Mouse (Mus musculus): ENCODE results near the gene D430041D05Rik. TPM values are rescaled to one million over a fixed set of nuclear protein-coding genes. Genes with fewer than 3 reads are reported as not detected.

D430041D05Rik gene
- total RNA-seq, 2 experiments from 2014 or later: 120 to 121 TPM

DNA sequence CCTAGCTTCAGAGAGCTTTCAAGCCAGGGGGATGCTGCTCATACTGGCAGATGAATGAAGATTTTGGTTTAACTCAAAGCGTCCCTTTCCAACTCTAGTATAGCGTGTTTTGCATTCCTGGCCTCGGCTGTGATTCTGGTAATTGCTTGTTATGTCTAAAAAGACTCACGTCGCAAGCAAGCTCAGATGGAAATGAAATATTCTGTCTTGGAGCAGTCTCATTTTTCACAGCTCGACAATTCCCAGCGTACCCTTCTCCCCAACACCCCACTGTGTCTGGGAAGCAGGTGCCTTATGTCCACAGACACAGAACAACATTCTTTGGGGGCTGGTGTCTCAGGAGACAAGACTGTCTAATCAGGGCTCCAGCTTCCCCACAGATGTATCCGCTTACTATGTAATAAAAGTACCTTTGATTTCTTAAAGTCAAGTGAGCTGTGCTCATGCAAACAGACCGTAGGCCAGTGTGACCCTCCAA is 192.2 kb downstream of the D430041D05Rik start:
- intact Hi-C loops (cut with DNase I): no loop called here
- no peak for DNase-seq (ENCODE audit: low spot score in 2 of 2)

DNA sequence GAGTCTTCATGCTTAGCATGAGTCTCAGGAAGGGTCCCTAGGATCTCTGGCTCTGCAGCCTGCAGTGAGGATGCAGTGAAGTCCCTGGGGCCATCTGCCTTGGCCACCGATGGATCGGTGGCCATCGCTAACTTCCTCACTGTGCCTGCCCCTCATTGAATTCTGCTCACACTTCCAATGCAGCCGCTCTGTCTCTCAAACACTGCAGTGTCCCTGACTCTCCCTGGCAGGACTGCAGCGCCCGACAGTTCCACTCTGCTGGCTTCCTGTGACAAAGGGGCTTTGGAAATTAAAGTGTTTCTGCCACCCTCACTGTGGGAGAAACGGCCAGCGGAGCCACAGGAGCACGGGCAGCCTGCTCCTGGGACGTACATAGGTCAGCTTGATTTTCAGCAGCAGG is 192.7 kb downstream of the D430041D05Rik start:
- intact Hi-C loops (cut with DNase I): no loop called here
- DNase-seq (ENCODE audit: low spot score in 2 of 2): no peak

DNA sequence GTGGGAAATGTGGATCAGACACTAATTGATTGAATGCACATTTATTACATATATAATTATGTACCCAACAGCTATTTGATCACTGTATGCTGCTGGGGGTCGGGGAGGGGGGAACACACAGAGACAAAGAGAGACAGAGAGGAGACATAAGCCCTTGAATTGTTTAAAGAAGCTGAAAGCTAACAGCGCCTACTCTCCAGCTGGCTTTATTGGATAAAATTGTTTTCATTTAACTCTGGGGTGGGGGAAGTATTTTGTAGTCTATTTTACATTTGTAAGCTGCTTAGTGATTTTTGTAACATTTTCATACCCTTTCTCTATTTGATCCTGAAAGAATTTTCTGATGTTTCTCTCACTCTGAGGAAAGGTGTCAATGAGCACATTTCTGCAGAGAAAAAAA is 201.4 kb downstream of the D430041D05Rik start:
- no peak for DNase-seq (ENCODE audit: low spot score in 2 of 2)
- intact Hi-C loops (cut with DNase I): no loop called here

DNA sequence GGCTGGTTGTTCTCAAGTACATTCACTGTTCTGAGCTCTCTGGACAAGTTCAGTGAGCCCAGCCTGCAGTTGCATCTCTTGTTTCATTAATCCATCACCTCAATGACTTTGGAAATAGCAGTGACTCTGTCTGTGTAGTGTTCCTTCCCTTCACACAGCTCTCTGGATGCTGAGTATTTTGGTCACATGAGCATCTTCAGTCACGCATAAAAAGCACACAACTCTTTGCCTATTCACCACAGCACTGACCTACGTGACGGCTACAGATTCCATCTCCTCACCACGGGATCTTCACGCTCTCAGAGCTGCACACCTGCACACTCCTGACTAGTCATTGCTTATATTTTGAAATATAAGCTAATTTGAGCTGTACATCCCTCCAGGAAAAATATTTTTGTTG is 202.4 kb downstream of the D430041D05Rik start:
- intact Hi-C loops (cut with DNase I): no loop called here
- DNase-seq (ENCODE audit: low spot score in 2 of 2): no peak

DNA sequence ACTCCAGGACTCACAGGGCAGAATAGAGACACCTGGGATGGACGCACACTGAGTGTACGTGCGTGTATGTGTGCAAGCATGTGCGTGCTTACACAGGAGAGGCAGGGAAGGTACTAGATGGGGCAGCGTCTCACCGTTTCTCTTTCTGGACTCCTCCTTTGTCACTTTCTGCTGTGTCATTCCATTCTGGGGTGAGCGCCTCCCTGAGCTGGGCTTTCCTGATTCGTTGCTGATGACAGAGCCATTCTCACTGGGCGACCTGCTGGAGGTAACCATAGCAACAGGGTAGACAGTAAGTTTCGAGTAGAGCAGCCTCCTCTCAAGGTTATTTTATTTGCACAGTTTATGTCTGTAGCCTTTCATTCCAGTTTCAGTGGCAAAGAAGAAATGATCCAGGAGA is 202.9 kb downstream of the D430041D05Rik start:
- peak; percentile 63 to 66 for DNase-seq (ENCODE audit: low spot score in 2 of 2)
- intact Hi-C loops (cut with DNase I): no loop called here

DNA sequence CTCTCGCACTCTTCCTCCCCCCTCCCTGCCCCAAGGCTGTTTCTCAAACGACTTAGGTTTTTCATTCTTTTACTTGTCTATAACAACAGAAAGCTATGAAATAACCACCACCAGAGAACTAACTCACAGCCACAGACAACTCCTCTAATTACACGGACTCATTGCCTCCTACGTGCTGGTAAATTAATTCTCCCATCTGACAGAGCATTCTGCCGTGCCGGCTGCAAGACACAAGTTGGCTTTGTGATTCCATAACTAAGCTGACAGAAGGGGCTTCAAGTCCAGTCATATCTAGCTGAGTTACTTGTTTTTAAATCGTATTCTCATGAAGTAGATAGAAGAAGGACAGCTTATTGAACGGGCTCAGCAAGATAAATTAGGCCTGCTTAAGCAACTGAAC is 205.2 kb downstream of the D430041D05Rik start:
- intact Hi-C loops (cut with DNase I): no loop called here
- peak in 1 of 2 experiments; percentile 41 for DNase-seq (ENCODE audit: low spot score in 2 of 2)

DNA sequence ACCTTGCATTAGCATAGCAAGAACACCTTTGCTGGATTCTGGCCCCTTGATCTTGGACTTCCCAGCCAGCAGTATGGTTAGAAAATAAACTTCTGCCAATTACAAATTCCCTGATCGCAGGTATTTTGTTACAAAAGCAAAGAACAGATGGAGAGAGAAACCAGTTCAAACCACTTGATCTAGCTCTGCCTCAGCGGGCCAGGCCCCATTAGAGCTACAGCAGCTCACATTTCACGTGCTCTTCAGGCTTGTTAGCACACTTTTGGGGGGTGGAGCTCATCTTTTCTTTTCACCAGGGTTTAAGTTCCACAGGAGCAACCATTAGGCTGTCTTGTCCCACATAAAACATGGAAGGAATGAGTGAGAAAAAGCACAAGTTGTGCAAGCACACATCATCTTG is 210.6 kb downstream of the D430041D05Rik start:
- intact Hi-C loops (cut with DNase I): no loop called here
- no peak for DNase-seq (ENCODE audit: low spot score in 2 of 2)

DNA sequence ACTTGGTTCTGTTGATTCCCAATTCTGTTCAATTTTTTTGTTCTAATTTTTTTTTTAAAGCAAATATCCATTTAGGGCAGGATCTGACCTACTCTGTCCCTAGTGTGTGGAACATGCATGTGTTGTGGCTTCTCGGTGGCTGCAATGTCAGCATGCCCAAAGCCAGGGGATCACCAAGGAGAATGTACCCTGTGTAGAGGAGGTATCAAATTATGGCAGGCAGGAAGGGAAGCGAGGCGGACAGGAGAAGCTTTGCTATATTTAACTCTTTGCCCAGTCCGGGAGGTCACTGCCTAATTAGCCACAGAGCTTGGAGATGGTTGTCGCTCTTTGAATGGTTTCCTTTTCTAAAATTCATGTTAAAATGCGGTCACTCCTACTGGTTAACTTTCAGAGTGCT is 212.6 kb downstream of the D430041D05Rik start:
- intact Hi-C loops (cut with DNase I): no loop called here
- no peak for DNase-seq (ENCODE audit: low spot score in 2 of 2)

DNA sequence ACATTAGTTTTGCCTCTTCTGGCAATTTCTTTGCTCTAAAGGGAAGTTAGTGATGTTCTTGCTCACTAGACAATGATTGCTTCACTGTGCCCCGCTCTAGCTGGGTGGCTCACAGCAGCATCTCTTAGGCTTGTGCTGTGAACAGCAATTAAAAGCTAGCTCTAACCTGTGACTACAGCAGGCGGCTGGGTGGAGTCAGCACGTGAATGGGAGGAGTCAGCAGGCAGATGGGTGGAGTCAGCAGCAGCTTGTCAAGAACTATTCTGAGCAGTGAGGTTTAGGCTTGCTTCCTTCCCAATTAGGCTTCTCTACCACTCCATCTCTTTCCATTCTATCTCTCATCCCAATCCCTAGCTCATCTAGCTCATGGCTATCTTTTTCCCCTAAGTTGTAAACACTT is 213.5 kb downstream of the D430041D05Rik start:
- no peak for DNase-seq (ENCODE audit: low spot score in 2 of 2)
- intact Hi-C loops (cut with DNase I): no loop called here

DNA sequence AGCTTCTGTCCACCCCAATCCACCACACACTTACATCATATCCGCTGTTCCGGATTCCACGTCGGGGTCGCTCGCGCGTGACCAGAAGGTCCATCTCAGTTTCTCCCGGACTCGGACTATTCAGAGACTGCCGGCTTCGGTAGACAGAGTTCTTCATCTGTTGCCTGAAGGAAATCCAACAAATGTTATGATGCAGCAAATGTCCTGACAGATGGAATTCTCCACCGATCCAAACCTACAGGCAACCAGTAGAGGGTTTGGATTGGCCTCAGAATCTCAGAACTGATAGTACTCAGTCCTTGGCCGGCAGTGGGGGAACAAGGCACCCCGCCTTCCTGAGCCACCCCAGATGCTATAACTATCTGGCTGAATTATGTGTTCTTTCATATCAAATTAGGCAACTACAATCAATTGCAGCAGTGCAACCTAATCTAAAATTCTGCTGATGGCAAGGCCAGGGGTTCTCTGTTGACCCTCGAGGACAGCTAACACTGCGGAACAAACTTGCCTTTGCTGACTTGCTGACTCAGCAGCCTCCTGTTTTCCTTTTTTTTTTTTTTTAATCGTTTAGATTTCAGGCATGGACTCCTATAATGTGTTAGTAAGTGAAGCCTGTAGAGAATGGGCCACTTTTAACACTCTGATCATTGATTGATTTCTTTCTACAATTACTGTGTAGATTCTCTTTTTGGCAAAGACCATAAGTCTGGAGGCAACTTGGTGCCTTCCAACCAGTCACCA is 218.2 kb downstream of the D430041D05Rik start:
- no peak for DNase-seq (ENCODE audit: low spot score in 2 of 2)
- intact Hi-C loops (cut with DNase I): no loop called here

DNA sequence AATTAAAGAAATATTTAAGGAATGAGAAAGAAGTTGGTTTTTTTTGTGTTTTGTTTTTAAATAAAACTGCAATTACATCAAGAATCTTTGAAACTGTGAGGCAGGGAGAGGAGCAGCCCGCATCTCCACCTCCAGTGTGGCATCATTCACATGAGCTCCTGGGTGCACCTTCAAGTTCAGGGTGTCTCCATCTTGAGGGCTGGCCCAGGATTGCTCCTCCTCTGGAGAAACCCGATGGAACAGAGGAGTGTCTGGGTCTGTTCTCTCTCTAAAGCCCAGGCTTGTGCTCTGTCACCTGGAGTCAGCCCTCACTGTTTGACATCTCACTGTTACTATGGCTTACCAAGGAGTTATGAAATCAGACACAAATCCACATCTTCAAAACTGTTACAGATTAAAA is 219.1 kb downstream of the D430041D05Rik start:
- intact Hi-C loops (cut with DNase I): no loop called here
- DNase-seq (ENCODE audit: low spot score in 2 of 2): no peak

DNA sequence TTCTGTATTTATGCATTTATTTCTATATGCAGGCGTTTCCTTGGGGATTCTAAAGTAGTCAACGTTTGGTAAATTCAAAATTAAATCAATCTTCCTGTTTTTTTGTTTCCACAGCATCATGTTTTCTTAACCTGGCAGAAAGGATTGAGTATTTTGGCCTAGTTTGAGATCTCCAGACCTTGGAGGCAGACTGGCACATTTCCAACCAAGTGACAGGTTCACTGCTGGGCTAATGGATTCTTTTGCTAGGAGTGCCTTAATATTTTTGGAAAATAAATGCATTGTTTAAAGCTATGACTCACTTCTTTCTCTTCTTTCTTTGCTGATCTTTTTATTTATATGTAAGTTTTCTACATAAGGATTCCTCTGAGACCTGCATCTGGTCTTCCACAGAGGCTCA is 222.0 kb downstream of the D430041D05Rik start:
- intact Hi-C loops (cut with DNase I): no loop called here

DNA sequence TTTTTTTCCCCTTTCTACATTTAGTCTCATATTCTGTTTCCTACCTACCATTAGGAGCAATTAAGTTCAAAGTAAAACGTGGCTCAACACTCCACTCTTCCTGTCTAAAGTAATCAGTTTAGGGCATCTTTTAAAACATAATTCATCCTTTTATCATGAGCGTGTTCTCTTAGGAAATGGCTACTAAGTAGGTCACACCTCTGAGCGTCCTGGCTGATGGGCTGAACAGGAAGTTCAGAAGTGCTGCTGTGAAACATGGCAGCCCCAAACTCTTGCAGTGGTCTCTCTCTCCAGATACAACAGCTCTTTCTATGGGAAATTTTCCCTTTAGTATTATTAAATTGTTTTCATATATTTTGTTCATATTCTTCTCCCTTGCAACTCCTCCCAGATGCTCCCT is 223.7 kb downstream of the D430041D05Rik start:
- no peak for DNase-seq (ENCODE audit: low spot score in 2 of 2)
- intact Hi-C loops (cut with DNase I): no loop called here

More for the DNA sequence above, 222.0 kb downstream of the D430041D05Rik start:
- no peak for DNase-seq (ENCODE audit: low spot score in 2 of 2)

DNA sequence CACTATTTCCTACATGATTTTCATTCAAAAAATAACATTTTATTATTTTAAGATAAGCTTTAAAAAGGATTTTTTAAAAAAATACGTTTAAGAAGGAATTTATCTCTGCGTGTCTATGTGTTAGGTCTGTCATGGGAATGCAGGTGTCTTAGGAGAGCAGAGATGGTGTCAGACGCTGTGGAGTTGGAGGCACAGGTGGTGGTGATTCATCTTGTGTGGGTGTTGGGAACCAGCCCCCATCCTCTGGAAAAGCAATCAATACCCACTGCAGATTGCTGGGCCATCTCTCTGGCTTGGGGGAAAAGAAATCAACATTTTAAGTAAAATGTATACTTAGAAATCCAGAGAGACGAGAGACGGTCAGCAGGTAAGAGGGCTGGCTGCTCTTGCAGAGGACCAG is 225.2 kb downstream of the D430041D05Rik start:
- intact Hi-C loops (cut with DNase I): no loop called here
- no peak for DNase-seq (ENCODE audit: low spot score in 2 of 2)

DNA sequence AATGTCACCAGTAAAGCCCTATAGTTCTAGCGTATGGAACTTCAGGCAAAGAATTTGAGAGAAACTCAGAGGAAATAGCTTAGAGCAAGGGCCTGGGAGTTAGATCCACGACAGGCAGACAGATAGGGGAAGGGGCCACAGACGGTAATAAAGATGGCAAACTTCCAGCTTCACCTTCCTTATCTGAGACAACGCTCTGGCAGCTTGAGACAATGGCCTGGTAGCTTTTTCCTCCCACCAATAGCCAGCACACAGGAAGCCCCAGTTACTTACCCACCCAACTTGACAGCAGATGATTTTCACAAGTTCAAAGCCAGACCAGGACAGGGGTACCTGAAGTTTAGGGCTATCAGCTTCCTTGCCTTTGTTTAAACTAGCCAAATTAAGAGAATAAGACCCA is 226.5 kb downstream of the D430041D05Rik start:
- intact Hi-C loops (cut with DNase I): no loop called here

DNA sequence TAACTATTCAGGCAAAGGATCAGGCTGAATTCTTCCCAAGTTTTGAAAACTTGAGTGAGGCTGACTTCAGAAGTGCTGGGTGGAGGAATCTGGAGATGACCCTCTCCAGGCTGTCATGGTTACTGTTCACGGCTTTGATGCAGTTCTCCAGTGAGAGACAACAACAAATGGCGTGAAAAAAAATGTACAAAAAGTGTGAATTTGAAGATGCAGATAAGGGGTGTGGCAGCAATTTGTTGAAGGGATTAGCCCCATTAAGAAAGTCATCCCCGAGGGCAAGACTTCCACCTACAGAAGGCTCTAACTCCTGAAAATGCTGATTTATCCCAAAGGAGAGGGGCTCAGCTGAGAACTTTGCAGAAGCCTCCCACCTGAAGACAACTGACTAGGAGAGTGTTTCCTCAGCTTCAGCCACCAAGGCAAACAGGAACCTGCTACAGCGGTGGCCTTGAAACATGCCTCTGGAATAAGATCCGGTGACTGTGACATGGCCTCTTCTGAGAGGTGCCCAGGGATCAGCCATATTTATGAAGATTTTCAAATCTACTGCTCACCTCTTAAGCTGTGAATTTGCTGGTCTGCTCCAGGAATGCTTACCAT is 227.5 kb downstream of the D430041D05Rik start:
- intact Hi-C loops (cut with DNase I): no loop called here
- no peak for DNase-seq (ENCODE audit: low spot score in 2 of 2)

More for the DNA sequence above, 226.5 kb downstream of the D430041D05Rik start:
- no peak for DNase-seq (ENCODE audit: low spot score in 2 of 2)

DNA sequence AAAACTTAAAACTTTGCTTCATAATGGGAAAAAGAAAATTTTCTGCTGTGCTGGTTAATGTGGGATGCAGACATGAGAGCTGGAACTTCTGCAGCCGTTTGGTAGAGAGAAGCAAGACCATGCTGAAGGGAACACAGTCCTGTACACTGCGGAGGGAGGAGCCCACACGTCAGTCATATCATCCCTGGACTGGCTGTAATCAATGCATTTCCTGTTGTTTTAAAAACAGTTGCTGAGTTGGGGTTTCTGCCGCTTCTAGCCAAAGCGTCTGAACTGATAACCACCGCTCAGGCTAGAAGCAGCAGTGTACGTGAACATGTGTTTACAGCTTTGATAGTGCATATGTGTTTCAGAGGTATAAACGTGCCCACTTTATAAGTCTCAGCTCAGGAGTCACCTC is 231.2 kb downstream of the D430041D05Rik start:
- intact Hi-C loops (cut with DNase I): no loop called here
- DNase-seq (ENCODE audit: low spot score in 2 of 2): no peak

DNA sequence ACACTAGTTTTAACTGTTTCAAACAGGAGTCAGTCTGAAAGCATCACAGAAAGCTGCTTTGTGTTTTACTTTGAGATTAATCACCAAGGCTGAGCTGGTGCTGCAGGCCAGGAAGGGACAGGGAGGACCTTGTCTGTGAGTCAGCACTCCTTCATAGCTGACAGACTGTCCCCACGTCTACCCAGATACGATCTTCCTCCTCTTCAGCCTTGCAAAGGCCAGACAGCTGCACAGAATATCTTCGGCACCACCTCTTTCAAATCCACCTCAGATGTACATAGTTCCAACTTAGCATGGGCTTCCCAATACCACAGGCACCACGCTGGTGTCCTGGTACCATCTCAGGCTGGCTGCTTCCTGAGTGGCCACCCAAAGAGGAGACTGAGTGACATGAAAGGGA is 232.6 kb downstream of the D430041D05Rik start:
- intact Hi-C loops (cut with DNase I): no loop called here
- no peak for DNase-seq (ENCODE audit: low spot score in 2 of 2)

DNA sequence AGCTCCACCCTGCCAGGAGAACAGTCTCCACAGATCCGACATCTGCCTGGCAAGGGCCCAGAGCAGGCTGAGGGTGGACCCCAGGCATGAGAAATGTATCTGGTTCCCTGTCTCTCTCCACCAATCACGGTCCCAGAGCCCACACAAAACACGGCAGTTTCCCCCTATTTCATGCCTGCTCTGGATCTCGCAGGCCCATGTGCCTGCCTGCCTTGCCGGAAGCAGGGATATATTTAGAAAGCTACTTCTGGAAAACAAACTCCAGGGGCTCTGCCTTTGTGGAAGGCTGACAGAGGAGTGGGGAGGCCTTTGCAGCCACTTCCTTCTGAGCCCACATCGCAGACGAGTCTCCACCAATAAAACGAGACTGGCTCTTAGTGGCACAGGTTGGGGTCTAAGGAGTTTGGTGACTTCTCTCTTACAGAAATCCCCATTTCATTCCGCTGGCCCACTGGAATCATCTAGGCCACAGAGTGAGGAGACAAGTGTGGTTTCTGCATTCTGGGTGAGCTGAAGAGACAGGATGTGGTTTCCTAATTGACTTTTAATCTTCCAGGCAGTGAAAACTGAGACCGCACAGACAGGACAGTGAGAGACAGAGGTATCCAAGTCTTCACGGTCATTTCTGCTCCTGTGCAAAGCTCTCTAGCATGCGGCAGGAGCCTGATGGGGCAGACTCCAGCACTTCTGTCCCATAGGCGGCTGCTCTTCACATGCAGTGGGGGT is 233.7 kb downstream of the D430041D05Rik start:
- intact Hi-C loops (cut with DNase I): no loop called here
- DNase-seq (ENCODE audit: low spot score in 2 of 2): peak; percentile 72 to 73

DNA sequence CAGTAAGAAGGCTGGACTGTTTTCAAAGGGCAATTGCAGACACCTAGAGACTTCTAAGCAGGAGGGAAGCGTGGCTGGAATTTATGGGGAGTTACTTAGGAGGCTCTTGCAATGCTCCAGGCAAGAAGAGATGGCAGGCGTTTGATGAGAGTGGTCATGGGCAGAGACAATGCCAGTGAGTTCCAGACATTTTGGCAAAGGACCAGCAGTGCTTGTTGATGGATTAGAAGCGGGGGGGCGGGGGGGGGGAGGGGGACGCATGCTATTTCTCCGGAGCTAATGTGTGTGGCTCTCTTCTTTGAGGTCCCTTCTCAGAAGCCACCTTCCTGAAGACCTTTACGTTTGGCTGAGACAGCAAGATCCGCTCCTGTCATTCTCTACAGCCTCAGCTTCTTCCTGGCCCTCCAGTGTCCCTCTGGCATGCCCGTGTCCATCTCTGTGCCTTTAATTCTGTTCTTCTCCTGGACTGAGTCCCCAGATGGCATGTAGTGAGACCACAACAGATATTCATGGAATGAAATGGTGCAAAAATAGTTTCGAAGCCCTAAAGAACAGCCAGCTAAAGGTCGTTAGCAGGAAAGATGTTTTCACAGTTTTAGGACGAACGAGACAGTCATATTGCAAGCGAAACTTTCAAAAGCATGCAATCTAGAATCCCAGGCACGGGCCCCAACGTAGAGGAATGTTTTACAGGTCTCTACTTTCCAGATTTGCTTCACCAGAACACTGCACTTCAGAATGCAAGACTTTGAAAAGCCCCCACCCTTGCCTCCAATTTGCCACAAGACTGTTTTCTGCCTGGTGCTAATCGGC is 234.4 kb downstream of the D430041D05Rik start:
- intact Hi-C loops (cut with DNase I): no loop called here

More for the DNA sequence above, 234.4 kb downstream of the D430041D05Rik start:
- DNase-seq (ENCODE audit: low spot score in 2 of 2): no peak

All from left cerebral cortex, postnatal 36 days (tissue).